Mouse (Mus musculus) ES-Bruce4 (cell line): ENCODE measurements around the gene Sars. TPM values are rescaled to one million over a fixed set of nuclear protein-coding genes. Genes with fewer than 3 reads are reported as not detected.

ENCODE experiments used
- H3K27ac ChIP-seq: 2 replicates; pipeline ENCODE4 v1.5.1; 2012; ENCODE audit warnings: low read length, inconsistent platforms; ENCODE audit not compliant: insufficient read depth
- H3K27me3 ChIP-seq: 2 replicates; pipeline ENCODE4 v1.6.1; 2012; ENCODE audit warnings: mild to moderate bottlenecking, low read length, inconsistent platforms; ENCODE audit not compliant: control insufficient read depth, poor library complexity, insufficient read depth, severe bottlenecking
- H3K36me3 ChIP-seq: 2 replicates; pipeline ENCODE4 v1.6.1; 2012; ENCODE audit warnings: inconsistent platforms, mild to moderate bottlenecking, low read length, moderate library complexity; ENCODE audit not compliant: control insufficient read depth, poor library complexity, insufficient read depth, severe bottlenecking
- H3K4me1 ChIP-seq: one replicate; pipeline ENCODE4 v1.8.1; 2011; ENCODE audit warnings: low read length; ENCODE audit not compliant: control insufficient read depth, insufficient read depth
- H3K4me3 ChIP-seq: 2 replicates; pipeline ENCODE4 v1.5.1; 2011; ENCODE audit warnings: low read depth, mild to moderate bottlenecking, low read length
- H3K9ac ChIP-seq: 2 replicates; pipeline ENCODE4 v1.6.1; 2012; ENCODE audit warnings: low read depth, mild to moderate bottlenecking, inconsistent platforms; ENCODE audit not compliant: poor library complexity, severe bottlenecking
- H3K9me3 ChIP-seq: replicated peaks from 2 replicates; pipeline ENCODE4 v1.6.1; 2012; ENCODE audit warnings: mild to moderate bottlenecking, low read length, inconsistent platforms; ENCODE audit not compliant: control insufficient read depth, poor library complexity, insufficient read depth, severe bottlenecking
- CTCF ChIP-seq: IDR thresholded peaks from one replicate; pipeline ENCODE4 v1.8.1; 2011; ENCODE audit warnings: low read depth, low read length
- EP300 ChIP-seq: IDR thresholded peaks from 2 replicates; pipeline ENCODE4 v1.6.1; 2011; ENCODE audit warnings: low read depth, low read length; ENCODE audit not compliant: insufficient read depth
- POLR2A ChIP-seq: IDR thresholded peaks from one replicate; pipeline ENCODE4 v1.8.1; 2011; ENCODE audit warnings: low read length; ENCODE audit not compliant: insufficient read depth
- polyA plus RNA-seq: library from polyadenylated mRNA; stranded (reverse); fragments of >200 nt; gene quantifications from 2 replicates; pipeline ENCODE4 v1.2.4, GENCODE M21; 2011; ENCODE audit warnings: low read depth; ENCODE audit not compliant: missing spikeins, insufficient read depth, insufficient read length

Sars gene
- polyA plus RNA-seq, 1 experiment, result 273 TPM

DNA sequence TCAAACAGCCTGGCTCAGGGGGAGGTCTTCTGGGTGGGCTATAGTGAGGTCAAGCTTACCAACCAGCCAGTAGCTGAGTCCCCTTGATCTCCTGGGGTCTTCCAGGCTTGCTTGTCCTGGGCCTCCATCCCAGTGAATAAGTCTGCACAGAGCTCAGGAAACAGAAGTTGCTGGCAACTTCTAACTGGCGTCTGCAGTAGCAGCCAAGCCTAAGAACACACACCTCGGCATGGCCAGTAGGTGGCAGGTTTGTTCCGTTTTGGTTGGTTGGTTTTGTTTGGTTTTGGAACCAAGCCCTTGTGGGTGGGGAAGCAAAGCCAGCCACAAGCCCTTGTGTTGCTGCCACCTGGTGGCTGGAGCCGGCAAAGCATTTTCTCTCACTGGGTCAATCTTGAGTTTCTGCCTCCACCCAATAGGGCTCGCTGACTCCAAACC is 55.9 kb downstream of the Sars start:
- Histone ChIP-seq H3K9me3 (no peaks in the 10 kb centered on the region), H3K4me1 (peaks cover 4% of the 10 kb centered on the region), H3K9ac (no peak overlapping the region), H3K36me3 (peaks cover 33% of the 10 kb centered on the region), H3K27me3 (no peaks in the 10 kb centered on the region), H3K4me3 (no peak overlapping the region), H3K27ac (peak overlapping the region; percentile 56; the same call in 1 of the 2 replicates)
- TF ChIP-seq EP300 (0 out of 2 replicates have a peak, but pooled peaks have one; percentile 29), POLR2A (peak; percentile 8), CTCF (peak; percentile 98)

DNA sequence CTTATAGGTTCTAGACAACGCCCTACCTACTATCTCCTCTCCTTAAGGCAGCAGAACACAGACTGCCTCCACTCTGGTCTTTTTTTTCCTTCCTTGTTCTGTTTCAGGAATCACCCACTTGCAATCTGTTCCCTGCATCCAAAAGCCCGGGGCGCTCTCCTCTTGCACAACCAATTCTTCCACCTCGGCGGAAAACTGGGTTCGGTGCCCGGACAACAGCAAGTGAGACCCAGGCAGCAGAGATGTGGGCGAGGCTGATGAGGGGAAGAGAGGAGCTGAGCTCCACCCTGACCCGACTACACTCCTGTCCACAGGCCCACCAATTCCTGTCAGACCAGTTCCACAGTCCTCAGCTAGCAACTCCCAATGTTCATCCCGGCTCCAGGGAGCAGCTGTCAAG is 58.8 kb downstream of the Sars start:
- H3K27ac ChIP-seq, result peak overlapping the region; percentile 15; the same call in 1 of the 2 replicates
- peaks cover 33% of the 10 kb centered on the region for H3K36me3 ChIP-seq
- no peaks in the 10 kb centered on the region for H3K9me3 ChIP-seq
- no peaks in the 10 kb centered on the region for H3K27me3 ChIP-seq
- TF ChIP-seq EP300, result no peak
- TF ChIP-seq POLR2A, result no peak
- TF ChIP-seq CTCF, result no peak
- peak overlapping the region; percentile 81; the same call in 1 of the 2 replicates for H3K9ac ChIP-seq
- peaks cover 4% of the 10 kb centered on the region for H3K4me1 ChIP-seq
- peak overlapping the region; percentile 30; the same call in 1 of the 2 replicates for H3K4me3 ChIP-seq

DNA sequence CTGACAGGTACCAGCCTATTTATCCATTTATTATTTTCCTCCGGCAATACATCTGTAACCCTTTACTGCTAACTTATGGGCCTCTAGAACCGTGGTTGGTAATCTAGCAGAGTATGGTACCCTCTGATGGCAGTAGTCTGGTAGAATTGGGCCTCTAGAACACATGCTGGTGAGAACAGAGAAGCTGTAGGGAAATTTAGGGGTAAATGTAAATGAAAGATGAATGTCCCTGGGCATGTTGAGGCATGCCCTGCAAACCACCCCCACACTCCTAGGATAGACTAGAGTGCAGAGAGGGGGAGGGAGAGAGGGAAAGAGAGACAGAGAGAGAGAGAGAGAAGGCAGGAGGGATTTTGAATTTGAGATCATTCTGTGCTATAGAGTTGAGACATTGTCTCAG is 60.6 kb downstream of the Sars start:
- peaks cover 4% of the 10 kb centered on the region for H3K4me1 ChIP-seq
- H3K36me3 ChIP-seq, result peaks cover 33% of the 10 kb centered on the region
- H3K27ac ChIP-seq, result peak overlapping the region; percentile 38
- H3K27me3 ChIP-seq, result no peaks in the 10 kb centered on the region
- H3K4me3 ChIP-seq, result peak overlapping the region; percentile 96
- no peaks in the 10 kb centered on the region for H3K9me3 ChIP-seq
- H3K9ac ChIP-seq, result peak overlapping the region; percentile 81
- TF ChIP-seq POLR2A, result no peak
- 0 out of 2 replicates have a peak, but pooled peaks have one; percentile 27 for TF ChIP-seq EP300

- peak within 1 kb of the TSS; percentile 38 for H3K27ac ChIP-seq
- no peaks in the 10 kb centered on the region for H3K27me3 ChIP-seq
- peaks cover 4% of the 10 kb centered on the region for H3K4me1 ChIP-seq
- peak within 1 kb of the TSS; percentile 81 for H3K9ac ChIP-seq
- peaks cover 33% of the 10 kb centered on the region for H3K36me3 ChIP-seq
- H3K4me3 ChIP-seq, result peak within 1 kb of the TSS; percentile 96
- H3K9me3 ChIP-seq, result no peaks in the 10 kb centered on the region
- no peak for TF ChIP-seq CTCF
- peak; percentile 30 for TF ChIP-seq POLR2A
Measured at GRCm38 (mm10) chr3:108383485-108384354, 61.3 kb downstream of the Sars start, which contains the start of gene Psrc1. TSS of gene Psrc1 (plus strand) at chr3:108383839.

- no peaks in the 10 kb centered on the region for H3K9me3 ChIP-seq
- no peaks in the 10 kb centered on the region for H3K27me3 ChIP-seq
- no peak overlapping the region for H3K27ac ChIP-seq
- no peak overlapping the region for H3K9ac ChIP-seq
- TF ChIP-seq POLR2A (no peak), CTCF (no peak), EP300 (no peak)
- H3K4me3 ChIP-seq, result no peak overlapping the region
- peaks cover 2% of the 10 kb centered on the region for H3K4me1 ChIP-seq
- peaks cover 26% of the 10 kb centered on the region for H3K36me3 ChIP-seq
Measured at GRCm38 (mm10) chr3:108381945-108382875, 62.8 kb downstream of the Sars start.
